Mouse (Mus musculus): ENCODE data around the gene Wars. TPM values are rescaled to one million over a fixed set of nuclear protein-coding genes. Genes with fewer than 3 reads are reported as not detected.

Gene Wars
- polyA plus RNA-seq (2012; rRNA removed): 19.1 and 19.4 TPM in 2 replicates
- polyA plus RNA-seq (2014; fragmentation: Nextera tagmentation; extraction: Ambion mirVana): 27.8 and 29.2 TPM in 2 replicates

- H3K27ac ChIP-seq: peak within 1 kb of the TSS; percentile 12
- TF ChIP-seq CTCF (IDR thresholded peaks at IDR 0.05; ENCODE audit: low read depth) (no peak), EP300 (IDR thresholded peaks at IDR 0.05; ENCODE audit: low read depth) (no peak)
- H3K27me3 ChIP-seq (ENCODE audit: control insufficient read depth, insufficient read depth, low read length): no peaks in the 10 kb centered on the region
- DNase-seq (ENCODE audit: low read depth in 3 of 3, low spot score in 3 of 3): peak; percentile 92 to 94 (median 93)
- H3K9me3 ChIP-seq (ENCODE audit: control insufficient read depth, low read length): no peaks in the 10 kb centered on the region
- peak within 1 kb of the TSS; percentile 94 for H3K4me2 ChIP-seq (ENCODE audit: low read depth)
- H3K4me3 ChIP-seq (ENCODE audit: insufficient read depth in 1 of 2, low read depth in 2 of 2, low read length in 2 of 2): peak within 1 kb of the TSS; percentile 63 to 86
- no peaks in the 10 kb centered on the region for H3K36me3 ChIP-seq (replicated peaks; ENCODE audit: control insufficient read depth, insufficient read depth, low read depth)
- H3K9ac ChIP-seq (replicated peaks): peak within 1 kb of the TSS; percentile 85
- WGBS (ENCODE audit: insufficient replicate concordance): under 1% methylated on average over 55 of the region's 58 CpGs
- peaks cover 8 to 10% of the 10 kb centered on the region in 2 experiments for H3K4me1 ChIP-seq (replicated peaks; ENCODE audit: control insufficient read depth in 2 of 2, insufficient read depth in 2 of 2, low read length in 1 of 2)
- ATAC-seq (ENCODE audit: insufficient read depth): peak; percentile 100
These were observed at the start of gene Wars for GRCm38 (mm10) chr12:108893715-108894431. TSS of gene Wars (minus strand) at chr12:108894174.

GRCm38 (mm10) chr12:108942203-108942923 is 48.4 kb upstream of the Wars start:
- no peak overlapping the region for H3K27ac ChIP-seq
- no peaks in the 10 kb centered on the region for H3K36me3 ChIP-seq (replicated peaks; ENCODE audit: control insufficient read depth, insufficient read depth, low read depth)
- no peak for DNase-seq (ENCODE audit: low read depth in 3 of 3, low spot score in 3 of 3)
- ATAC-seq (ENCODE audit: insufficient read depth): no peak
- no peaks in the 10 kb centered on the region for H3K4me1 ChIP-seq (replicated peaks; ENCODE audit: control insufficient read depth in 2 of 2, insufficient read depth in 2 of 2, low read length in 1 of 2)
- no peak overlapping the region for H3K4me2 ChIP-seq (ENCODE audit: low read depth)
- no peak overlapping the region for H3K4me3 ChIP-seq (ENCODE audit: insufficient read depth in 1 of 2, low read depth in 2 of 2, low read length in 2 of 2)
- H3K9ac ChIP-seq (replicated peaks): no peak overlapping the region
- 73% methylated on average over 14 of the region's 14 CpGs for WGBS (ENCODE audit: insufficient replicate concordance)
- no peaks in the 10 kb centered on the region for H3K9me3 ChIP-seq (ENCODE audit: control insufficient read depth, low read length)
- no peak for TF ChIP-seq EP300 (IDR thresholded peaks at IDR 0.05; ENCODE audit: low read depth)
- no peak for TF ChIP-seq CTCF (IDR thresholded peaks at IDR 0.05; ENCODE audit: low read depth)
- no peaks in the 10 kb centered on the region for H3K27me3 ChIP-seq (ENCODE audit: control insufficient read depth, insufficient read depth, low read length)

GRCm38 (mm10) chr12:108941282-108941681 is 47.3 kb upstream of the Wars start:
- H3K27me3 ChIP-seq (ENCODE audit: control insufficient read depth, insufficient read depth, low read length): no peaks in the 10 kb centered on the region
- 30% methylated on average over 2 of the region's 2 CpGs for WGBS (ENCODE audit: insufficient replicate concordance)
- no peak overlapping the region for H3K27ac ChIP-seq
- no peak overlapping the region for H3K9ac ChIP-seq (replicated peaks)
- no peak overlapping the region for H3K4me2 ChIP-seq (ENCODE audit: low read depth)
- TF ChIP-seq EP300 (IDR thresholded peaks at IDR 0.05; ENCODE audit: low read depth) (no peak), CTCF (IDR thresholded peaks at IDR 0.05; ENCODE audit: low read depth) (no peak)
- H3K9me3 ChIP-seq (ENCODE audit: control insufficient read depth, low read length): no peaks in the 10 kb centered on the region
- H3K36me3 ChIP-seq (replicated peaks; ENCODE audit: control insufficient read depth, insufficient read depth, low read depth): no peaks in the 10 kb centered on the region
- DNase-seq (ENCODE audit: low read depth in 3 of 3, low spot score in 3 of 3) (no peak), ATAC-seq (ENCODE audit: insufficient read depth) (no peak)
- H3K4me1 ChIP-seq (replicated peaks; ENCODE audit: control insufficient read depth in 2 of 2, insufficient read depth in 2 of 2, low read length in 1 of 2): no peaks in the 10 kb centered on the region; a peak in 1 of 4 replicates
- no peak overlapping the region for H3K4me3 ChIP-seq (ENCODE audit: insufficient read depth in 1 of 2, low read depth in 2 of 2, low read length in 2 of 2)

GRCm38 (mm10) chr12:108940255-108940654 is 46.3 kb upstream of the Wars start:
- H3K27ac ChIP-seq: no peak overlapping the region
- H3K4me3 ChIP-seq (ENCODE audit: insufficient read depth in 1 of 2, low read depth in 2 of 2, low read length in 2 of 2): no peak overlapping the region
- 27% methylated on average over 1 of the region's 1 CpGs for WGBS (ENCODE audit: insufficient replicate concordance)
- TF ChIP-seq CTCF (IDR thresholded peaks at IDR 0.05; ENCODE audit: low read depth) (no peak; the same call in 1 of the 2 replicates), EP300 (IDR thresholded peaks at IDR 0.05; ENCODE audit: low read depth) (no peak)
- H3K27me3 ChIP-seq (ENCODE audit: control insufficient read depth, insufficient read depth, low read length): no peaks in the 10 kb centered on the region
- ATAC-seq (ENCODE audit: insufficient read depth) (no peak), DNase-seq (ENCODE audit: low read depth in 3 of 3, low spot score in 3 of 3) (no peak)
- no peaks in the 10 kb centered on the region; a peak in 1 of 4 replicates for H3K4me1 ChIP-seq (replicated peaks; ENCODE audit: control insufficient read depth in 2 of 2, insufficient read depth in 2 of 2, low read length in 1 of 2)
- no peak overlapping the region for H3K4me2 ChIP-seq (ENCODE audit: low read depth)
- no peaks in the 10 kb centered on the region for H3K9me3 ChIP-seq (ENCODE audit: control insufficient read depth, low read length)
- H3K9ac ChIP-seq (replicated peaks): no peak overlapping the region
- H3K36me3 ChIP-seq (replicated peaks; ENCODE audit: control insufficient read depth, insufficient read depth, low read depth): no peaks in the 10 kb centered on the region

GRCm38 (mm10) chr12:108939317-108939716 is 45.3 kb upstream of the Wars start:
- 74% methylated on average over 9 of the region's 9 CpGs for WGBS (ENCODE audit: insufficient replicate concordance)
- no peak for TF ChIP-seq CTCF (IDR thresholded peaks at IDR 0.05; ENCODE audit: low read depth)
- no peak for TF ChIP-seq EP300 (IDR thresholded peaks at IDR 0.05; ENCODE audit: low read depth)
- H3K4me3 ChIP-seq (ENCODE audit: insufficient read depth in 1 of 2, low read depth in 2 of 2, low read length in 2 of 2): no peak overlapping the region
- no peak overlapping the region for H3K27ac ChIP-seq
- H3K4me2 ChIP-seq (ENCODE audit: low read depth): no peak overlapping the region
- H3K9ac ChIP-seq (replicated peaks): no peak overlapping the region
- DNase-seq (ENCODE audit: low read depth in 3 of 3, low spot score in 3 of 3) (no peak), ATAC-seq (ENCODE audit: insufficient read depth) (no peak)
- no peaks in the 10 kb centered on the region for H3K9me3 ChIP-seq (ENCODE audit: control insufficient read depth, low read length)
- H3K36me3 ChIP-seq (replicated peaks; ENCODE audit: control insufficient read depth, insufficient read depth, low read depth): no peaks in the 10 kb centered on the region
- H3K27me3 ChIP-seq (ENCODE audit: control insufficient read depth, insufficient read depth, low read length): no peaks in the 10 kb centered on the region
- H3K4me1 ChIP-seq (replicated peaks; ENCODE audit: control insufficient read depth in 2 of 2, insufficient read depth in 2 of 2, low read length in 1 of 2): no peaks in the 10 kb centered on the region; a peak in 1 of 4 replicates

Measured in liver, embryonic 14.5 days (tissue).